Mouse (Mus musculus) layer of hippocampus, adult 8-10 months (tissue): ENCODE results near the gene Extl1. TPM values are rescaled to one million over a fixed set of nuclear protein-coding genes. Genes with fewer than 3 reads are reported as not detected.
"Not testable (repeated sequence)": the region's sequence is repeated elsewhere in the genome, so short reads cannot be mapped to it uniquely, and the experiment has no call there.

Experiments
- DNase-seq, 2 experiments: peaks; one replicate each; pipeline ENCODE4 v3.0.0; 2022; ENCODE audit warnings: low spot score in 2 of 2
- total RNA-seq, 4 experiments: library from RNA; stranded (reverse); gene quantifications; 2 replicates each; pipeline ENCODE4 v1.2.4; 2022

The Extl1 gene
- total RNA-seq, 4 experiments from 2014 or later = 36.5 to 47.8 (median 42.9) TPM

- DNase-seq = no peak
These were observed 32.1 kb downstream of the Extl1 start for GRCm38 (mm10) chr4:134351329-134352260.

- DNase-seq = no peak
These were observed 33.0 kb downstream of the Extl1 start for GRCm38 (mm10) chr4:134350641-134351040.

- DNase-seq = no peak
These were observed 33.8 kb downstream of the Extl1 start for GRCm38 (mm10) chr4:134349829-134350228.

GRCm38 (mm10) chr4:134348545-134348944 lies 35.1 kb downstream of the Extl1 start:
- DNase-seq = no peak

GRCm38 (mm10) chr4:134348078-134348477 lies 35.6 kb downstream of the Extl1 start:
- DNase-seq = no peak

DNA sequence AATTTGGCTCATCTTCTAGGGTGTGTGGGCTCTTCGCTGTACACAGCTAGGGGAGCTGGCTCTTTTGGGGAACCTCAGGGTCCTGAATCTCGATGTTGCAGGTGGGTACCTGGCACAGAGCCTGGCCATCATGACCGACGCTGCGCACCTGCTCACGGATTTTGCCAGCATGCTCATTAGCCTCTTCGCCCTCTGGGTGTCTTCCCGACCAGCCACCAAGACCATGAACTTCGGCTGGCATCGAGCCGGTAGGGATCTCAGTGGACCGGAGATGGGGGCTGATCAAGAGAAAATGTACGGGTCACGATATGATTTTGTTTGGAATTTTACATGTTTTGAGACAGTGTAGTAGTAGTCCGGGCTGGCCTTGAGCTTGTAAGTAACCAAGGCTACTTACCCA lies 37.8 kb downstream of the Extl1 start:
- no peak for DNase-seq

DNA sequence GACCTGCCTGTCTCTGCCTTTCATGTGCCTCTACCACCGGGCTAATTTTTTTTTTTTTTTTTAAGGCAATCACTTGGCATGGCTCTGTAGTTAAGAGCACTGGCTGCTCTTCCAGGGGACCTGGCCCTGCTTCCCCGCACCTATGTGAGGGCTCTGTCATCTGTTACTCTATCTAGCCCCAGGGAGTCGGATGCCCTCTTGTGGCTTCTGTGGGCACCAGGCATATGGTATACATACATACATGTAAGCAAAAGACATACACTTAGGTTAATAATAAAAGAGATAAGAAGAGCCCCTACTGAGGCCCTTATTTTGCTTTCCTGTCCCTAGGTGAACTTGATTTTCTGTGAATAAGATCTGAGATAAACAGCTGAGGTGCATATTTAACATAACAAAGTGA lies 39.0 kb downstream of the Extl1 start:
- no peak for DNase-seq

GRCm38 (mm10) chr4:134343071-134344031 lies 40.3 kb downstream of the Extl1 start, which contains the start of gene Slc30a2:
Gene Slc30a2, plus strand, starts transcription at chr4:134343181.
- no peak for DNase-seq

DNA sequence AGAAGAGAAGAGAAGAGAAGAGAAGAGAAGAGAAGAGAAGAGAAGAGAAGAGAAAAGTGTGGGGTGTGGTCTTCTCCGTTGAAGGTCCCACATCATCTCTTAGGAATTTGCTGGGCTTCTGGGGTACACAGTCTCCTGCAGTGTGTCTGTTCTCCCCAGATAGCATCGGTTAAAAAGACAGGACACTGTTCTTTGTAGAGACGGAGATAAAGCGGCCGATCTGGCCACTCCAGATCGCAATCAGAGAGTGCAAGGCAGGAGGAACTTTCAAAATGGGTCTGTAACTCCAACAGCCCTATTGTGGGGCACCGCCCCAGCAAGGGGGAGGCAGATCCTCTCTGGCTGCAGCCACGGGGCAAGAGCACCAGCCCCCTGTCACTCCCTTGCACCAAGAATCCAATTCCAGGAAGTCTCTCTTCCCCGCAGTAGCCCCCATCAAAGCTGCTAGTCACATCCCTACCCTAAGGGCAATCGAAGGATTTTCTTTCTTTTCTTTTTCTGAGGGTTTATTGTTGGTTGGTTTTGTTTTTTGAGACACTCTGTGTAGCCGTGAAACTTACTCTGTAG lies 41.4 kb downstream of the Extl1 start:
- DNase-seq = no peak

DNA sequence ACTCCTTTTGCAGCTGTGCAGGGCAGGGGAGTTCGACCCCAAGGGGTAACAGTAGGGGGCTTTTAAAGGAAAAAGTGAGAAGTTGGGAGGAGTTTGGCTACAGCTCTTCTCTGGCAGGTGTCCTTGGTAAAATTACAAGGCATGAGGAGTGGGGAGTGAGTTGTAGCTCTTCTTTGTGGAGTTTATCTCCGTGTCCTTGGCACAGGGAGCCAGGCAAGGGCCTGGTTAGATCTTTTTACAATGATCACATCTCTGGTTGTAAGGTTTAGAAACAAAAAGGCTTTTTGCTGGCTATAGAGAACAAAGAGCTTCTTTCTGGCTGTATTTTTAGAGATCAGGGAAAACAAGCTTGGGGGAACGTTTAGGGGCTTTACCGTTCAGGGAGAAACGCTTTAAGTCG lies 42.4 kb downstream of the Extl1 start:
- not testable (repeated sequence) for DNase-seq

DNA sequence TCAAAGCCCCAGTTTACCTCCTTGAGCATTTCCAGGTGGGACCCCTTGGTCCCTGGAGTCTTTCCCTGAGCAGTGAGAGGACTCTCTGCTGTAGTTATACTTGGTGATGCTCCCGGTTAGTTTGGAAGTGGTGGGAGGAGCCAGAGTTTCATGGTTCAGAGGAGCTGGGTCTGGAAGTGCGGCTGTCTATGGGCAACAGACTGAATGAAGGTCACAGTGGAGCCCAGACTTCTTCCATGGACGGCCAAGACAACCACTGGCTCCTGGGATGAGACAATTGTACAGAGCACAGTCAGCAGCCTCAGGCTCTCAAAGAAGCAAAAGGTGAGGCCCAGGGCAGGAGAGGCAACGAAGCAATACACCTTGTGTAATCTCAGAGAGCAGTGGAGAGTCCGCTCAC lies 53.4 kb downstream of the Extl1 start:
- DNase-seq = no peak

- no peak for DNase-seq
These were observed 54.8 kb downstream of the Extl1 start for GRCm38 (mm10) chr4:134328832-134329231.

- DNase-seq = no peak
These were observed 55.5 kb downstream of the Extl1 start for GRCm38 (mm10) chr4:134328151-134328550.

GRCm38 (mm10) chr4:134326859-134327530 lies 56.7 kb downstream of the Extl1 start:
- no peak for DNase-seq

DNA sequence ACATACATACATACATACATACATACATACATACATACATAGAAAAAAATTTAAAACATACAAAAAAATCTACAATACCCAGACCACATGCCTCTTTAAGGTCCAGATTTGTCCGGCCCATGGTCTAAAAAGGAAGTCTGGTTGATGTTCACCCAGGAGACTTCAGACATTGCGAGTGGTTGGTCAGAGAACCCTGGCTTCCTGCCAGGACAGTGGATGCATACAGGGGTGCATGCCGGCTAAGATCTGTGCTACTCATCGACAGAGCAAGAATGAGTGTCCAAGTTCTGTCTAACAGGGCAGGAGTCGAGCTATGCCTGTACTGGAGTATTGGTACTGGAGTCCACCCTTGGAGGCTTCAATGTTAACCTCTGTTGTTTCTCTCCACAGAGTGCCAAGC lies 59.0 kb downstream of the Extl1 start:
- DNase-seq = no peak

DNA sequence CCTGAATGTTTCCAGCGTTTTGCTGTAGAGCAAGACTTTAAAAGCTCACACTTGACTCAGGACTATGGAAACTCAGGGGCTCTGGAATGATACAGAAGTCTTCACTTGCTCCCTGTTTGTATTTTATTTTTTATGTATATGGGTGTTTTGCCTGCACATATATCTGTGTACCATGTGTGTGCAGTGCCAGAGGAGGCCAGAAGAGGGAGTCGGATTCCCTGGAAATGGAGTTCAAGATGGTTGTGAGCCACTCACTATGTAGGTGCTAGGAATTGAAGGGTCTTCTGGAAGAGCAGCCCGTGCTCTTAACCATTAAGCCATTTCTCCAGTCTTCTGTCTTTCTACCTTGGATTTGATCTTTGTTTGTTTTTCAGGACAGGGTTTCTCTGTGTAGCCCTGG lies 62.1 kb downstream of the Extl1 start:
- no peak for DNase-seq

DNA sequence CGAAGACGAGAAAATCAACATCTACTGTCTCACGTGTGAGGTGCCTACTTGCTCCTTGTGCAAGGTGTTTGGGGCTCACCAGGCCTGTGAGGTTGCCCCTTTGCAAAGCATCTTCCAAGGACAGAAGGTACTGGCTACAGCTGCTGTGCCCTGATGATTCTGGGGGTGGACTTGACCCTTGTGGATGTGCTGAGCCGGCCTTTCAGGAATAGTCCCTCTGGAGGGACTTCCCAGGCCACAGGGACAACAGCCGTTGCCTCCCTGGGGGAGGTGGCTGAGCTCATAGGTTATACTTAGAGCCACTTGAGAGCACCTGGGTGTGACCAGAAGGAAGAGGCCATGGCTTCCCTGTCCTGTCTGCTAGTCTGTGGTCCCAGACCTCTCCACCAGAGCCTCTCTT lies 64.0 kb downstream of the Extl1 start:
- DNase-seq = no peak

DNA sequence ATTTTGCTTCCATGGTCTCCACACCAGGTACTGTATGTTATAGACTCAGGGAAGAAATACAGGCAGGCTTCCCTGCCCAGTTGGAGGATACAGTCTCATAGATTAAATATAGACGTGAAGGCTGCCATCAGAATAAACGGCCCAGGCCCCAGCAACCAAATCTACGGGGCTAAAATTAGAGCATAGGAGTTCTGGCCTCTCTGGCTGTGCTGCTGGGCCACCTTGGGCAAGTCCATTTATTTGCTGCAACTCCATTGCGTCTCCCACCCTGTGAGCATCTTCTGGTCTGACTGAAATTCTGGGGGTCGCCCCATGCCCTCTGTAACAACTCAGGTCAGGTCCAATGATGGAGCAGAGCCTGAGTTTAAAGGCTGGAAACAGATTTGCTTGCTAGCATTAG lies 64.6 kb downstream of the Extl1 start:
- DNase-seq = no peak

DNA sequence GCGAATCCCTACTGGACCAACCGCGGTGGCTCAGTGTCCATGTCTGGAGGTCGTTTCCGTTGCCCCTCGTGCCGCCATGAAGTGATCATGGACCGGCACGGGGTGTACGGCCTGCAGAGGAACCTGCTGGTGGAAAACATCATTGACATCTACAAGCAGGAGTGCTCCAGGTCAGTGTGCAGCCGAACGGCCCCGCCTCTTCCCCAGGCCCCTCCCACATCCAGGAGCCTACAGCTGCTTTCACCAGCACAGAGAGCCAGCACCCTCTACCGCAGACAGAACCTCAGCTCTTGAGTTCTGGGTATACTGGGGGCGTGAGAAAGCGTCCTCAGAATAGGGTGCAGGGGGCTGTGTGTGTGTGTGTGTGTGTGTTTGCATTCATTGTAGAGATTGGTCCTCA lies 67.3 kb downstream of the Extl1 start:
- no peak for DNase-seq

GRCm38 (mm10) chr4:134315470-134315869 lies 68.2 kb downstream of the Extl1 start:
- DNase-seq = no peak

DNA sequence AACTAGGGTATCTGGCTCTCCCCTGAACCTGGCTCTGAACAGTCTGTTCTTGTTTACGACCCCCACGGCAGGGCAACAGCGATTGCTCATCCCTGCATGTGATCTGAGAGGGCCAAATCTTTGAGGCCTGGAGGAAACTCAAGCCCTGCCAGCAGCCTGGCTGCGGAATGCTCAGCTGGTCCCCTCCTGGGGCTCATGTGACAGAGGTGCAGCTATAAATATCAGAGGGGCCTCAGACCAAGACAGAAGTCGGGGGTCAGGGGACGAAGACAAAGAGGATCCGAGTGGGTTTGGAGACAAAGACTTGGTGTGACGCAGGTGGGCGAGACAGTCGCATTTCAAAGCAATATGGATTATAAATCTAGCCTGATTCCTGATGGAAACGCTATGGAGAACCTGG lies 68.8 kb downstream of the Extl1 start, which contains the start of gene Trim63:
Gene Trim63 (plus strand): TSS at position 245 of the 400 bp plus-strand sequence.
- DNase-seq = no peak
